In the genomic region with DNA sequence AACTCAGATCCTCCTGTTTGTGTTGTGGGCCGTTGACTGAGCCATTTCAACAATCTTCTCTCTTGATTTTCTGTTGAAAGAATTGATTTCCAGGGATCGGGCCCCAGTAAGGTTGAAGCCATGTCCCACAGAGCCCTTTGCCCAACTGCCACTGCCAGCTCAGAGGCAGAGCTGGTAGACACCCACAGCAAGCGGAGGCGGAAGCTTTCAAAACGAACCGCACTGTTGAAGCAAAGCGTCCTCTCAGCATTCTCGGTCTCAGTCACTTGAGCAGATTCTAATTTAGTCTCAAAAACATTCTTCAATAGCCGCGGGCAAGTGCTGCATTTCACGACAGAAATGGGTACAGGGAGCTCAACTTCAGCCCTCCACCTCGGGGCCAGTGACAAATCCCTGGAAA, we compare ENCODE assay signal across 24 mouse cellular contexts.
A peak's percentile ranks its signal among the peaks of the same experiment; 100 is the strongest.
DNase-seq lines count a peak whose midpoint lies in the region; ATAC-seq and TF ChIP-seq lines count a peak whose summit lies in the region.
"Had no signal": no experiment of that assay in that cellular context is flagged by ENCODE, and none has a peak within 500 bp of the region (broad histone marks: within the 10 kb centered on the region; RNA-seq: fewer than 3 reads in every experiment).

No protein-coding gene starts in this region.

- intact Hi-C loops in left cerebral cortex, postnatal 25 days (cut with DNase I), result loop anchor here (5.0 kb wide), 1 partner anchor 88 kb away; no protein-coding TSS in a partner anchor

- H3K9me3 ChIP-seq in lung, postnatal 0 days (ENCODE audit: low read length), result no peaks in the 10 kb centered on the region
- H3K9me3 ChIP-seq: embryonic facial prominence, embryonic 15.5 days; hindbrain, embryonic 12.5 days; liver, embryonic 13.5 days; megakaryocyte, embryonic 14.5 days; midbrain, embryonic 13.5 days; neural tube, embryonic 12.5 days had no signal

- H3K4me3 ChIP-seq in lung, postnatal 0 days (ENCODE audit: low read depth, low read length), result no peak overlapping the region
- H3K4me3 ChIP-seq: embryonic facial prominence, embryonic 15.5 days; hindbrain, embryonic 12.5 days; liver, embryonic 13.5 days; megakaryocyte, embryonic 14.5 days; midbrain, embryonic 13.5 days; neural tube, embryonic 12.5 days had no signal

- no peaks in the 10 kb centered on the region for H3K36me3 ChIP-seq in lung, postnatal 0 days (ENCODE audit: insufficient read depth, low read length)
- H3K36me3 ChIP-seq: embryonic facial prominence, embryonic 15.5 days; hindbrain, embryonic 12.5 days; liver, embryonic 13.5 days; midbrain, embryonic 13.5 days; neural tube, embryonic 12.5 days had no signal

- no peak for ATAC-seq in lung, postnatal 0 days
- ATAC-seq: forebrain, embryonic 14.5 days; intestine, postnatal 0 days; midbrain, embryonic 13.5 days had no signal

- 89% methylated on average over 12 of the region's 12 CpGs for WGBS in lung, postnatal 0 days

- no peaks in the 10 kb centered on the region for H3K27me3 ChIP-seq in lung, postnatal 0 days (replicated peaks; ENCODE audit: insufficient read depth, low read length)
- H3K27me3 ChIP-seq: embryonic facial prominence, embryonic 15.5 days; hindbrain, embryonic 12.5 days; liver, embryonic 13.5 days; megakaryocyte, embryonic 14.5 days; midbrain, embryonic 13.5 days; neural tube, embryonic 12.5 days had no signal

- H3K27ac ChIP-seq in lung, postnatal 0 days (ENCODE audit: low read length), result no peak overlapping the region
- H3K27ac ChIP-seq: embryonic facial prominence, embryonic 15.5 days; hindbrain, embryonic 12.5 days; liver, embryonic 13.5 days; midbrain, embryonic 13.5 days; neural tube, embryonic 12.5 days had no signal

- TF ChIP-seq EP300 in lung, postnatal 0 days (IDR thresholded peaks at IDR 0.05), result no peak

- no peak for TF ChIP-seq CTCF in lung, postnatal 0 days (IDR thresholded peaks at IDR 0.05)

- no peak overlapping the region for H3K9ac ChIP-seq in lung, postnatal 0 days (replicated peaks; ENCODE audit: low read depth)
- H3K9ac ChIP-seq: embryonic facial prominence, embryonic 15.5 days; hindbrain, embryonic 12.5 days; liver, embryonic 13.5 days; midbrain, embryonic 13.5 days; neural tube, embryonic 12.5 days had no signal

- H3K4me2 ChIP-seq in lung, postnatal 0 days (replicated peaks; ENCODE audit: low read depth, low read length), result no peak overlapping the region
- H3K4me2 ChIP-seq: embryonic facial prominence, embryonic 15.5 days; hindbrain, embryonic 12.5 days; liver, embryonic 13.5 days; midbrain, embryonic 13.5 days; neural tube, embryonic 12.5 days had no signal

- no peaks in the 10 kb centered on the region for H3K4me1 ChIP-seq in lung, postnatal 0 days (ENCODE audit: insufficient read depth, low read depth, low read length)
- H3K4me1 ChIP-seq: embryonic facial prominence, embryonic 15.5 days; hindbrain, embryonic 12.5 days; liver, embryonic 13.5 days; megakaryocyte, embryonic 14.5 days; midbrain, embryonic 13.5 days; neural tube, embryonic 12.5 days had no signal

- peak; percentile 75 for DNase-seq in right cerebral cortex, adult 18-20 months
- DNase-seq in right cerebral cortex, postnatal 4 days, result no peak
- DNase-seq in frontal cortex, postnatal 14 days (ENCODE audit: low spot score in 2 of 2), result peak; percentile 13 to 20
- peak; percentile 45 to 86 for DNase-seq in left cerebral cortex, postnatal 25 days (ENCODE audit: low spot score in 2 of 2)
- DNase-seq in lung, postnatal 0 days (ENCODE audit: low spot score), result no peak
- DNase-seq in lung, postnatal 14 days, result no peak
- DNase-seq in neural tube, embryonic 10.5 days (ENCODE audit: extremely low spot score, low spot score), result no peak
- DNase-seq: adrenal gland, adult 2 months; cerebellum, adult 11-12 months; cerebellum, postnatal 25 days; gastrocnemius, postnatal 36 days; kidney, postnatal 36 days; liver, embryonic 13.5 days; lung, adult 2 months; lung, postnatal 36 days; thymus, adult 18-20 months; thymus, postnatal 4 days had no signal

Comparison
In these comparisons a context has a peak if more than half of its experiments do, and no peak if none do; other contexts are left out.
1. DNase-seq: peak in right cerebral cortex, adult 18-20 months (single experiment), frontal cortex, postnatal 14 days (2 of 2) and left cerebral cortex, postnatal 25 days (2 of 2); none in right cerebral cortex, postnatal 4 days (single experiment), lung, postnatal 0 days (single experiment), lung, postnatal 14 days (single experiment) and neural tube, embryonic 10.5 days (single experiment).